Mouse (Mus musculus): ENCODE measurements around the gene Susd1.

Gene Susd1

DNA sequence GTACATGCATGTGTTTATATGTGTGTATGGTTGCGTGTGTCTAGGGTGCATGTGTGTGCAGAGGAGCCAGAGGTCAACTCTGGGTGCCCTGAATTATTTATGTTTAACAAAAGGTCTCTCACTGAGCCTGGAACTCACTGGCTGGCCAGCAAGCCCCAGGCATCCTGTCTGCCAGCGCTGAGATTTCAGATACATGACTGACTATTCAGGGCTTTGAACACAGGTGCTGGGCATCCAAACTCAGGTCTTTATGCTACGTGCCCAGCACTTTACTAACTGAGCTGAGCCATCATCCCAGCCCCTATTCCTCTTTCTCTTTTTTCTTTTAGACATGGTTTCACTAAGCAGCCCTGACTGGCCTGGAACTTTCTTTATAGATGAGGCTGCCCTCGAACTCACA, 59.8 kb downstream of the Susd1 start:
- no peak for DNase-seq

DNA sequence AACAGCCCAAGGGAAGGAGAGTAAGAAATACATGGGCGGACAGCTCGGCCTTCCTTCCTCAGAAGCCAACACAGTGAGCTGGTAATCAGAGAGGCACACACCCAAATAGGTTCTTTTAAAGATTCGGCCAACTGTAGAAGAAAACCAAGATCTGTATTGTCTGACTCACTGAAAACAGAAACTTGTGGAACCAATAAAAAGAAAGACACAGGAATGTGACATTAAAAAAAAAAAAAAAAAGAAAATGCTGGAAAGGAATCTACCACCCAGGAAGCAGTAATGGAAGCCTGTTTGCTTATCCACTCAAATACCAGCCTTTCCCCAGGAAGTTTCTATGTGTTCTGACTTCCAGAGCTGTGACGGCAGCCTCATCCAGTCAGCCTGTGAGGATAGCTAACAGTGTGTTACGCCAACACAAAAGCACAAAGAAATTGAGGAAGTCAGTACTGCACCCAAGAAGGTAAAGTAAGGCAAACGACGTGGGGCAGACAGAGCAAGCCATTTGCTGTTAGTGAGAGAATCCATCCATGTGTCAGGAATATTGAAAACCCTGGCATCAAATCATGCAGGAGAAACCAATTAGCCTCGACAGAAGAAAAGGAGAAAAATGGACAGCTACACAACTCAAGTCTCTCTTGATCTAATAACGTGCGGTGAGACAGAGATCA, 64.0 kb downstream of the Susd1 start:
- DNase-seq: no peak

- DNase-seq: no peak
These were observed 65.8 kb downstream of the Susd1 start for GRCm38 (mm10) chr4:59372546-59373157.

GRCm38 (mm10) chr4:59371910-59372309, 66.5 kb downstream of the Susd1 start:
- no peak for DNase-seq

DNA sequence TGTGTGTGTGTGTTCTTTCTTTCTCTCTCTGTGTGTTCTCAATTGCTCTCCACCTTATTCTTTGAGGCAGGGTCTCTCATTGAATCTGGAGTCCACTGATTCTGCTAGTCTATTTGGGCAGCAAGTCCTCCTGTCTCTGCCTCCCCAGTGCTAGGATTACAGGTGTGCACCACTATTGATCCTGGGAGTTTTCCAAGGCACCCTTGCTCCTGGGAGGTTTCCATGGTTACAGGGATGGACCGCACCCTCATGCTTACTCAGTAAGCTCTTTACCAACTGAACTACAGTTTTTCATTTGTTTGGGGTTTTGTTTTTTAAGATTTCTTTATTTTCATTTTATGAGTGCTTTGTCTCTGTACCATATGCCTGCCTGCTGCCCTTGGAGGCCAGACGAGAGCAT, 68.5 kb downstream of the Susd1 start:
- DNase-seq: no peak

DNA sequence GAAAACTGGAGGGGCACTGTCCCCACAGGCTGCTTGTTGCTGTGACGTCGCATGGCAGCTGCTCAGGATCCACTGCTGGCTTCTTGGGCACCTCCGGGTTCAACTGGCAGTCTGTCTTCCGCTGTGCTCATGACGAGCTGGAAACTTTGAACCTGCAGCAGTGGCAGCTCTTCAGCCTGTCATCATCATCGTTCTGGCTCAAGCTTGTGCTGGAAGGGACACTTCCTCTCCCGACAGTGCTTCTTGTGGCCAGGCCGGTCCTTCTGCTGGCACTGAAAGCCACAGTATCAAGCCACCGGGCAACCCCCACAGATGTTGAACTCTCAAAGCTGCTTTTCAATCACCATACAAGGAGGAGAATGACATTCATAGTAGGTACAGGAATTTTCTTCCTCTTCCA, 70.3 kb downstream of the Susd1 start:
- no peak for DNase-seq

GRCm38 (mm10) chr4:59366206-59366605, 72.2 kb downstream of the Susd1 start:
- DNase-seq: no peak

GRCm38 (mm10) chr4:59365571-59365970, 72.9 kb downstream of the Susd1 start:
- DNase-seq: no peak

- DNase-seq: no peak
These were observed 73.9 kb downstream of the Susd1 start for GRCm38 (mm10) chr4:59364229-59365173.

DNA sequence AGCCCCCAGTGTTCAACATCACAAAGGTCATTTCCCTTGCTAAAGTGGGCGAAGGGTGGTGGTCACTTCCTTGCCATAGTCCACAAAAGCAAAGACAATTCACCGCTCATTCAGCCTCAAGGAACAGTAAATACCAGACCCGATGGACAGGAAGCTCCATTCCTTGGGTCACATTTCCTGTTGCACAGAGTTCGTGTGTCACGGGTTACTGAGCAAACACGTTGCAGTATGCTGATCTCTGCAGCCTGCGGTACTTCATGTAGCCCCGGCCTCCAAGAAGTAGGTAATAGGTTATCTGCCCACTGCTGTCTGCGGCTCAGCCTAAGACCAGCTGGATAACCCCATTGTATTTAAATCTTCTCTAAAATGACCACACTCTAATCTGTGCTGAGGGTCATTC, 75.4 kb downstream of the Susd1 start:
- no peak for DNase-seq

GRCm38 (mm10) chr4:59360704-59361103, 77.7 kb downstream of the Susd1 start:
- DNase-seq: peak; percentile 70 to 83

- no peak for DNase-seq
These were observed 78.5 kb downstream of the Susd1 start for GRCm38 (mm10) chr4:59359921-59360320.

DNA sequence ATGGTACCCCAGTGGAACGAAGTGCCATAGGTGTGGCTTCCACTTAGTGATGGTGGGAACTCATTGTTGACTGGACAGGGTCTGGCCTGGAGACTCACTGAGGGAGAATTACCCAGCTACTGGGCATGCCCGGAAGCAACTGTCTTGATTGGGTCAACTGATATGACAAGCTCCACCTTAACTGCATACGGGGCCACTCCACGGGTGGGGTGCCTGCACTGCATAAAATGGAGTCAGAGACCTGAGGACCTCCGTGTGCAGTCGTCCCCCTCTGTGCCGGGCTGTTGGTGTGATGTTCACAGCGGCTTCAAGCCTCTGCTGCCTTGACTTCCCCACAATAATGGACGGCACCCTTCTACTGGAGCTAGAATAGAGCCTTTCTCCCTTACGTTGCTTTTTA, 79.5 kb downstream of the Susd1 start:
- no peak for DNase-seq

GRCm38 (mm10) chr4:59355421-59355820, 83.0 kb downstream of the Susd1 start:
- DNase-seq: no peak

DNA sequence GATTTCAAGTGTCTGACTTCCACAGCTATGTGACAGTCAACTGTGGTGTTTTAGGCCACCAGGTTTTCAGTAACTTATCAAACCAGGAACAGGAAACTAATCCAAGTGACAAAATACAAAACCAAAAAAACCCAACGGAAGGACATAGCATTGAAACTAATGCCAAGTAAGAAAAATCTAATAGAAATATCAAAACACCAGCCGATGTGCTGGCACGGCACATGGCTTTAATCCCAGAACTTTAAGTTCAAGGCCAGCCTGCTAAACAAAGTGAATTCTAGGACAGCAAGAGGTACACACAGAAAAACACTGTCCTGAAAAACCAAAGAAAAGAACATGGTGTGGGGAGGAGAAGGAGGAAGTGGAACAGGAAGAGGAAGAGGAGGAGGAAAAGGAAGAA, 83.8 kb downstream of the Susd1 start:
- DNase-seq: no peak

DNA sequence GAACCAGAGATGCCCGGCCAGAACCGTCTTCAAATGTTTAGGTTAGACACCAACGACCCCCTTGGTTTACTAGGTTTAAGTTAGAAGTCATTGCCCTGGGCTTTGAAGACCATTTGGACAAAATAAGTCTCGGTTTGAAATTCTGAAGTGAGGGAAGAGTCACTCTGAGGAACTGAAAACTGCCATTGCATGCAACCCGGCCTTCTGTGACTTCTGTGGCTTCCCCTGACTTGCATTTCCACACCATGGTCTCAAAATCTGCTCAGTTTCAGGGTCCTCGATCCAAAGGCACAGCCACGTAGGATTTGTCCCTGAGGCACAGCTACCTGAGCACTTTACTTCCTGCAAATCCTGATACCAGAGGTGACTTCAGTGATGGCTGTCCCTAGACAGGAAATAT, 86.5 kb downstream of the Susd1 start:
- no peak for DNase-seq

GRCm38 (mm10) chr4:59350354-59350753, 88.1 kb downstream of the Susd1 start:
- DNase-seq: no peak

DNA sequence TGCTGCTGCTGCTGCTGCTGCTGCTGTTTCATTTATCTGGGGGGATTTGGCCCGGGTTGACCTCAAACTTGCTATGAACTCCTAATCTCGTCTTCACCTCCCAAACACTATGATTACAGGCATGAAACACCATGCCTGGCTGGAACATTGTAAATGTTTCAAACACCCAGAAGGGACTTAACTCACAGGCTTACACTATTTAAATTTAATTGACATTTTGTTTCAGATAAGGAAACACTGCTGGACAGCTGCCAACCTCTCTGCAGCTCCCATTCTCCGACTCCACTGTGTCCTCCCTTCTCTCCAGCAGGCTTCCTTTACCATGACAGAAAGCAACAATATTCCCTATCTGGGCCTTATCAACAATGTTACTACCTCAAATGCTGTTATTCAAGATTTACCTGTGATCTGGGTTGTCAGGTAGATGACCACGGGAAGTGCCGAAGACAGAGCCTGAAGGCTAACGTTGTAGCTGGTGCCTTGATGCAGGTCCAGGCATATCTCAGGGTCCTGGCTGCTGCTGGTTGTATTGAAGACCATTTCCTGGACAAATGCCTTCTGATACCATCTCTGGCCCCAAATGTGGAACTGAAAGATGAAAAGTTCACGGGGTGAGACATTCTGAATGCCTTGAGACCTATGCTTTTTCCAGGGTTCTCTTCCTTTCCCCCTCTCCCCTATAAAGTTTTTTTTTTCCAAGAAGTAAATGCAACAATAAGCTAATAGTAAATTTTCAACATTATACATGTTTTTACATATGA, 88.8 kb downstream of the Susd1 start:
- DNase-seq: no peak

GRCm38 (mm10) chr4:59340714-59341113, 97.7 kb downstream of the Susd1 start:
- DNase-seq: peak; percentile 73 to 86

DNA sequence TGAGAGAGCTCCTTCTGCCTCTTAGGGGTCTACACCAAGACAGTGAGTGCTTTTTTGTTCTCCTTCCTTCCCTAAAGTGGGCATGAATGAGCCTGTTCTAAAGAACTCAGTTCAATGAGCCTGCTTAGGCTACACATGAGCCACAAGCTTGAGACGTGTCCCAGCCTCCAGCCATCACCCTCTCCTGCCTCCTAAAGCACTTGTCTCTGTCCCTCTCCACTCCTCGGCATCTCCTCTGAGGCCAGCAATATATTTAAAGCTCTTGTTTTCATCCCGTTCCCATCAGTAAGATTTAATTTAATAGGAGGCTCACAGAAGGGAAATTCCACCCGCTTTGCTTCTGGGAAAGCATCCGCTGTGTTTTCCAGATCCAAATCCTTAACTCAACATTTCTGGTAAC, 98.4 kb downstream of the Susd1 start:
- DNase-seq: no peak

DNA sequence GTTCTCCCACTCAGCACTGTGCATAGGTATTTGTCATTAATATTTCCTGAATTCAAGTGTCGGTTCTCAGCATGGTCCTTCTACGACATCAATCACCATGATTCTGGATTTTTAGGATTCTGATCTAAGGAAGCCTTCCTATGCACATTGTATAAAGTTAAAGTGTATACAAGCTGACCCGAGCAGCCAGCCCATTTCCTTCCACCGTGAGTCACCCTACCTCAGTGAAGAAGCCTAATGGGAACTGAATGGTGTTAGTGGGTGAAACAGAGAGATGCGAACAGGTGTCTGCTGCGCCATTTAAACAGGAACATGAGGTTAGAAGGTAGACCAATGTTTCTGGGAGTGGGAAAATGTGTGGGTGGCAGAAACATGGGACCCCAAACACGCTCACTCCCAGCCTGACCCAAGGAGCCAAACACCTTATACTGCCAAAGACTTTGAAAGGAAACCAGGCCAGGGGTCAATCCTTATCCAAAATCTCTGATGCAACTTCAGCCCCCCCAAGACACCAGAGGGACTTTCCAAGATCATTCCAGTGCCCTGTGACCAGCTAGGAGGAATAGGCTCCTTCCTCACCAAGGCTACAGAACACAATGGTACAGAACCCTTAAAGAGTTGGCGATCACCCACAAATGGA, 99.4 kb downstream of the Susd1 start:
- no peak for DNase-seq

DNA sequence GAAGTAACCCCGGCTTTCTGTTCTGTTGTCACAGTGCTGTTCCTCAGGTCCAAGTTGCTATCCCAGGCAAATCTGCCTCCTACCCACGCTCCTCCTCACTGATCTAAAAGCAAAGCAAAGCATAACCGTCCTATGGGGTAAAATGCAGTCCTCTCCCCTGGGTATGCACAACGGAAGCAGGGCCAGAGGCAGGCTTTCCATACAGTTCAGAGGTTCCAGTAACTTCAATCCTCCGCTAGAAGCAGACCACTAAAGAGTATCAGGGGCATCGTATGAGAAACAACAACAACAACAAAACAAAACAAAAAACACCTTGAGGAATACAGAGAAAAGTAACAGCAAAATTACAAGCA, 100.9 kb downstream of the Susd1 start:
- DNase-seq: no peak

Measured in cerebellum, adult 18-20 months (tissue).